Mouse (Mus musculus): ENCODE data around the gene Daam2. TPM values are rescaled to one million over a fixed set of nuclear protein-coding genes. Genes with fewer than 3 reads are reported as not detected.

Daam2 gene
- total RNA-seq, 1 experiment: 0.13 TPM

GRCm38 (mm10) chr17:49512671-49513085 is 51.5 kb downstream of the Daam2 start:
- Histone ChIP-seq H3K9ac (ENCODE audit: insufficient read depth, low read depth, low read length, poor library complexity, severe bottlenecking) (no peak overlapping the region), H3K27ac (ENCODE audit: insufficient read depth, low read depth, low read length, poor library complexity, severe bottlenecking) (no peak overlapping the region), H3K4me1 (ENCODE audit: control insufficient read depth in 2 of 2, insufficient read depth in 2 of 2, low read length in 2 of 2, poor library complexity in 1 of 2) (no peaks in the 10 kb centered on the region), H3K9me3 (ENCODE audit: control insufficient read depth, insufficient read depth, low read depth, low read length) (no peaks in the 10 kb centered on the region), H3K36me3 (ENCODE audit: control insufficient read depth, insufficient read depth, low read length, poor library complexity, severe bottlenecking) (no peaks in the 10 kb centered on the region), H3K4me3 (ENCODE audit: insufficient read depth in 1 of 2, low read depth in 1 of 2, low read length in 2 of 2, poor library complexity in 1 of 2, severe bottlenecking in 1 of 2) (no peak overlapping the region)
- in situ Hi-C loops (cut with MboI; ENCODE audit: low sequenced_read_pairs in 2 of 2, unreplicated experiment in 2 of 2): loop anchor here in 1 of 2 experiments (25.0 kb wide), 1 partner anchor 375 kb away; no protein-coding TSS in a partner anchor
- no peak for DNase-seq (ENCODE audit: low read depth, low spot score)
- TF ChIP-seq HCFC1 (IDR thresholded peaks at IDR 0.05; ENCODE audit: borderline replicate concordance, insufficient read depth, low read length) (no peak), MAFK (IDR thresholded peaks at IDR 0.05; ENCODE audit: insufficient read depth, low read depth, low read length) (no peak), ZC3H11A (IDR thresholded peaks at IDR 0.05; ENCODE audit: borderline replicate concordance, low read depth, low read length) (no peak), ZNF384 (IDR thresholded peaks at IDR 0.05; ENCODE audit: low read depth, low read length) (no peak), CHD2 (IDR thresholded peaks at IDR 0.05; ENCODE audit: low read depth, low read length) (no peak)

GRCm38 (mm10) chr17:49509431-49509830 is 54.7 kb downstream of the Daam2 start:
- DNase-seq (ENCODE audit: low read depth, low spot score): no peak
- Histone ChIP-seq H3K27ac (ENCODE audit: insufficient read depth, low read depth, low read length, poor library complexity, severe bottlenecking) (no peak overlapping the region), H3K9me3 (ENCODE audit: control insufficient read depth, insufficient read depth, low read depth, low read length) (no peaks in the 10 kb centered on the region), H3K4me3 (ENCODE audit: insufficient read depth in 1 of 2, low read depth in 1 of 2, low read length in 2 of 2, poor library complexity in 1 of 2, severe bottlenecking in 1 of 2) (no peak overlapping the region), H3K4me1 (ENCODE audit: control insufficient read depth in 2 of 2, insufficient read depth in 2 of 2, low read length in 2 of 2, poor library complexity in 1 of 2) (no peaks in the 10 kb centered on the region), H3K9ac (ENCODE audit: insufficient read depth, low read depth, low read length, poor library complexity, severe bottlenecking) (no peak overlapping the region), H3K36me3 (ENCODE audit: control insufficient read depth, insufficient read depth, low read length, poor library complexity, severe bottlenecking) (no peaks in the 10 kb centered on the region)
- in situ Hi-C loops (cut with MboI; ENCODE audit: low sequenced_read_pairs in 2 of 2, unreplicated experiment in 2 of 2): loop anchor here in 1 of 2 experiments (25.0 kb wide), 1 partner anchor 378 kb away; no protein-coding TSS in a partner anchor
- TF ChIP-seq CHD2 (IDR thresholded peaks at IDR 0.05; ENCODE audit: low read depth, low read length) (no peak), MAFK (IDR thresholded peaks at IDR 0.05; ENCODE audit: insufficient read depth, low read depth, low read length) (no peak), ZNF384 (IDR thresholded peaks at IDR 0.05; ENCODE audit: low read depth, low read length) (no peak), HCFC1 (IDR thresholded peaks at IDR 0.05; ENCODE audit: borderline replicate concordance, insufficient read depth, low read length) (no peak), ZC3H11A (IDR thresholded peaks at IDR 0.05; ENCODE audit: borderline replicate concordance, low read depth, low read length) (no peak)

- H3K27ac ChIP-seq (ENCODE audit: insufficient read depth, low read depth, low read length, poor library complexity, severe bottlenecking): no peak overlapping the region
- no peak for TF ChIP-seq HCFC1 (IDR thresholded peaks at IDR 0.05; ENCODE audit: borderline replicate concordance, insufficient read depth, low read length)
- no peak for TF ChIP-seq CHD2 (IDR thresholded peaks at IDR 0.05; ENCODE audit: low read depth, low read length)
- no peak for TF ChIP-seq ZC3H11A (IDR thresholded peaks at IDR 0.05; ENCODE audit: borderline replicate concordance, low read depth, low read length)
- no peak overlapping the region for H3K9ac ChIP-seq (ENCODE audit: insufficient read depth, low read depth, low read length, poor library complexity, severe bottlenecking)
- H3K9me3 ChIP-seq (ENCODE audit: control insufficient read depth, insufficient read depth, low read depth, low read length): no peaks in the 10 kb centered on the region
- DNase-seq (ENCODE audit: low read depth, low spot score): no peak
- in situ Hi-C loops (cut with MboI; ENCODE audit: low sequenced_read_pairs in 2 of 2, unreplicated experiment in 2 of 2): loop anchor here in 1 of 2 experiments (25.0 kb wide), 1 partner anchor 384 kb away; no protein-coding TSS in a partner anchor
- no peak overlapping the region for H3K4me3 ChIP-seq (ENCODE audit: insufficient read depth in 1 of 2, low read depth in 1 of 2, low read length in 2 of 2, poor library complexity in 1 of 2, severe bottlenecking in 1 of 2)
- H3K36me3 ChIP-seq (ENCODE audit: control insufficient read depth, insufficient read depth, low read length, poor library complexity, severe bottlenecking): no peaks in the 10 kb centered on the region
- H3K4me1 ChIP-seq (ENCODE audit: control insufficient read depth in 2 of 2, insufficient read depth in 2 of 2, low read length in 2 of 2, poor library complexity in 1 of 2): peaks cover 0 to 4% of the 10 kb centered on the region in 2 experiments; a peak in 1 of 4 replicates
These were observed 60.8 kb downstream of the Daam2 start for GRCm38 (mm10) chr17:49503246-49503900.

GRCm38 (mm10) chr17:49500234-49500633 is 63.9 kb downstream of the Daam2 start:
- no peak overlapping the region for H3K27ac ChIP-seq (ENCODE audit: insufficient read depth, low read depth, low read length, poor library complexity, severe bottlenecking)
- H3K9ac ChIP-seq (ENCODE audit: insufficient read depth, low read depth, low read length, poor library complexity, severe bottlenecking): no peak overlapping the region
- DNase-seq (ENCODE audit: low read depth, low spot score): no peak
- in situ Hi-C loops (cut with MboI; ENCODE audit: low sequenced_read_pairs in 2 of 2, unreplicated experiment in 2 of 2): loop anchor here in 1 of 2 experiments (25.0 kb wide), 1 partner anchor 387 kb away; no protein-coding TSS in a partner anchor
- no peak overlapping the region for H3K4me3 ChIP-seq (ENCODE audit: insufficient read depth in 1 of 2, low read depth in 1 of 2, low read length in 2 of 2, poor library complexity in 1 of 2, severe bottlenecking in 1 of 2)
- peaks cover 0 to 6% of the 10 kb centered on the region in 2 experiments; a peak in 1 of 4 replicates for H3K4me1 ChIP-seq (ENCODE audit: control insufficient read depth in 2 of 2, insufficient read depth in 2 of 2, low read length in 2 of 2, poor library complexity in 1 of 2)
- H3K36me3 ChIP-seq (ENCODE audit: control insufficient read depth, insufficient read depth, low read length, poor library complexity, severe bottlenecking): no peaks in the 10 kb centered on the region
- H3K9me3 ChIP-seq (ENCODE audit: control insufficient read depth, insufficient read depth, low read depth, low read length): no peaks in the 10 kb centered on the region
- TF ChIP-seq CHD2 (IDR thresholded peaks at IDR 0.05; ENCODE audit: low read depth, low read length) (no peak), HCFC1 (IDR thresholded peaks at IDR 0.05; ENCODE audit: borderline replicate concordance, insufficient read depth, low read length) (no peak), ZNF384 (IDR thresholded peaks at IDR 0.05; ENCODE audit: low read depth, low read length) (no peak), MAFK (IDR thresholded peaks at IDR 0.05; ENCODE audit: insufficient read depth, low read depth, low read length) (no peak), ZC3H11A (IDR thresholded peaks at IDR 0.05; ENCODE audit: borderline replicate concordance, low read depth, low read length) (no peak)
